Mouse (Mus musculus): ENCODE measurements around the gene Pdzrn4.

DNA sequence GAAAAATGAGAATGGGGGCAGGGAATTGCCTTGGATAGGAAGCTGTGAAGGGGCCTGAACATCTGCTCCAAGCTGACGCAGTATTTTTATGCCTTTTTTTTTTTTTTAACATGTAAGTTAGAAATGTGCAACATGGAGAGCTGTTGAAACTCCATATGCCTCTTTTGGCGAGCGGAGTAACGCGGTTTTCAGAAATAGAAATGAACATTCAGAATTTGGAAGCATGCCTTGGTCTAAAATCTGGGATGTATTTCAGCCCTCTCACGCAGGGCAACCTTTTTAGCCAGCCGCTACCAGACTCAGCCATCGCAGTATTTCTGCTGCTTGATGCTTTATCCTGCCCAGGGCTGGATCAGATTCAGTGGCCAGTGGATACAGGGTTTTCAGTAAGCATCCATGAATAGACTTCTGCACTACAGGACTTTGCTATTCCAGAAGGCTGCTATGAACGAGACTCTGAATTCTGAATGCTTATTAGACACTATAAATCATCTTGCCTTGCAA, 225.1 kb downstream of the Pdzrn4 start:
- no peak for TF ChIP-seq CTCF (IDR thresholded peaks at IDR 0.05; ENCODE audit: extremely low read depth, insufficient read length, insufficient replicate concordance, low read depth, low read length)
- TF ChIP-seq POLR2A (IDR thresholded peaks at IDR 0.05; ENCODE audit: low read depth, low read length), result no peak

Measured in small intestine, adult 2 months (tissue).